Mouse (Mus musculus): ENCODE data around the gene Casz1.

Gene Casz1

GRCm38 (mm10) chr4:148972707-148973106 is 168.5 kb downstream of the Casz1 start:
- no peak for DNase-seq (ENCODE audit: low spot score)

DNA sequence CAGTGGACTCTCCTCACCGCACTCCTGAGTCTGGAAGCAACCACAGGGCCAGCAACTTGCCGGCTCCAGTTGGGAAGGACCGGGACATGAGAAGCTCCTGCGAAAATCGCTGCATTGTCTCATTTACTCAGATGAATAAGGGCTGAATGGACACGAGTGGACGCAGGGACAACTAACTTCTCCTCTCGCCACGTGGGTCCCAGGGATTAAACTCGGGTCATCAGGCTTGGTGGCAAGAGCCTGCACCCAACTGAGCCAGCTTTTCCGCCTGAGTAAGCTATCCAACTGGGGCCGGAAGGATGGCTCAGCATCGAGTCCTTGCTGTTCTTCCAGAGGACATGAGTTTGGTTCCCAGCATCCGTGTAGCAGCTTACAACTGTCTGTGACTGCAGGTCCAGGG is 169.2 kb downstream of the Casz1 start:
- no peak for DNase-seq (ENCODE audit: low spot score)

- DNase-seq (ENCODE audit: low spot score), result no peak
Measured at GRCm38 (mm10) chr4:148974833-148975232, 170.6 kb downstream of the Casz1 start.

DNA sequence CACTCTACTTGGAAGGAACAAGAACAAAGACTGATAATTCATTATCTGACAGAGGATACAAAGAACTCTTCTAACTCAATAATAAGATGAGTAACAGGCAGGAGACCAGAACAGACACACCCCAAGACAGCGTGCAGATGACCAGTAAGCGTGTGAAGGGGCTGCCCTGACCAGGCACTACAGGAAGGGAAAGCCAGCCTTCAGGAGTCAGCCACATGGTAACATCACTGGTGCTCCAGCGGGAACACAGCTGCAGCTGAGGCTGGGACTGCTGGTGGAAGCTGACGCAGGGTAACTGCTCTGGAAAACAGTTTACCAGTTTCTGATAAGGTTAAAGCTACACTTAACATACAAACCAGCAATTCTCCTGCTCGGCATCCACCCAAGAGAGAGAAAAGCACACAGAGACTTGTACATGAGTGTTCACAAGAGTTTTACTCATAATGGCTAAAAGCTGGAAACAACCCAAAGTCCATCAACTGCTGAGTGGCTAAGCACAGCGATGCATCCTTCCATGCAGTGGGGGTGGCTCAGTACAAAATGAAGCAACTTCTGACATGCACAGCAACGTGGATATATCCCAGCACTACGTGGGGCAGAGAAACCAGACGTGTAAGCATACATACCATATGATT is 174.1 kb downstream of the Casz1 start:
- DNase-seq (ENCODE audit: low spot score), result no peak

DNA sequence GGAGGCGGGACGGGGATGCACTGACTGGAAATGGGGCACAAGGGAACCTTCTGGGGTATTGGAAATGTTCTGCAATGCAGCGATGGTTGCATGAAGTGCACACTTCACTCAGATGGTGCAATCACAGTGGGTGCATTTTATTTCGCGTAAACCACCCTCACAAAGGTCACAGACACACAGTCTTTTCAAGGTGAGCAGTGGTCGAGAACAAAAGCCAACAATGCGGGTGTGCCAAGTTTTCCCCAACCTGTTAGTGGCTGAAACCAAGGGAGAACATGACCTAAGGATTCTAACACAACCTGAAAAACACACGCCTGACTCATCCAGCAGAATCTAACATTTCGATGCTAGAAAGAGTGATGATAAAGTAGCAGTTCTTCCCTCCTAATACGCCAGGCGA is 174.7 kb downstream of the Casz1 start:
- no peak for DNase-seq (ENCODE audit: low spot score)

DNA sequence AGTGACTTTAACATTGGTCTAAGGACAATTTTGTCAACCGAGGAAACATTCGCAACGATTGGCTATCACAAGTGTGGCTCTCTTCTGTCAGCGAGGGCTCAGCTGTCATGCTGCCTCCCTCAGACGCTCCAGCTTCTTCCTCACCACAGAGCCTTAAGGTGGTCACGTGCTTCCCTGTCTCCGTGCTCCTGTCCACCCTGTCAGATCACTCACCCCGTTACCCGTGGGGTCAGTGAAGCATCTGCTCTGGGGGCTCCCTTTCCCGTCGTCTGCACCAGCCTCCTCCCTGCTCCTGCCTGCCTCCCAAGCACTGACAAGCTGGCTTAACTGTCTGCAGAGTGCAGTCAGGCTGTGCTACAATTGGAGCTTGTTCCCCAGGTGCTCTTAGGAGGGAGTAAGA is 175.6 kb downstream of the Casz1 start:
- no peak for DNase-seq (ENCODE audit: low spot score)

GRCm38 (mm10) chr4:148982274-148982673 is 178.0 kb downstream of the Casz1 start:
- no peak for DNase-seq (ENCODE audit: low spot score)

DNA sequence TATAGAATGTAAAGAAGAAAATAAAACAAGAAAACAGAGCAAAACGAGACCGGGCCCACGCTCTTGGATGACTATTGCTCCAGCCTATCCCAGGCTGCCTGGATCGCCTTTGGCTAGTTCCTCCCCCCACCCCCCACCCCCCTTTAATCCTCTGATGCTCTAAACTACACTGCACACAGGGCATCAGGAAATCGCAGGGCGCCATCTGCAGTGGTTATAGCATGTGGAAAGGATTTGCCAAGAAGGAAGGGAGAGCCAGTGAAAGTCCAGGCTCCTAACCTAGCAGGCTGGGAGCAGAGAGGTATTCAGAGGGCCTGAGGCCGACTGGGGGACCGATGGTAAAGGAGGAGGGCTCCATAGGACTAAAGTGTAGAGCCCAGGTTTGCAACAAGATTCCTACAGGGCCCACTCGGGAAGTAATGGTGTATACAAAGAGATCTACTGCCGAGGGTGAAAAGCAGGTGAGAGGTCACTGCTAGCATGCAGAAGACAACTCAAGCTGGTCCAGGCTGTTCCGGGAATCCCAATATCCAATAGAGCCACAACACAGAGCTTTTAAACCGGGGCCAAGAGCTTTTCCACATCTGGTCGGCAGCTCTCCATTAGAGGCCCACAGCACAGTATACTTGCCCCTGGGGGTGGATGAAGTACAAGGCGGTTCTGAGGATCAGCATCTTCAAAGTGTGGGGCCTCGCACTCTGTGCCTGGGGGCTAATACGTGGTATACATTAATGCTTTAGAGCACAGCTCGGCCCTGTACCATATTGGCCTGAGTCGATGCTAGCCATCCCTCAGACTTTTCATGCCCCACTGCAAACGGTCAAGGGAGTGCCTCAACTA is 180.7 kb downstream of the Casz1 start:
- no peak for DNase-seq (ENCODE audit: low spot score)

DNA sequence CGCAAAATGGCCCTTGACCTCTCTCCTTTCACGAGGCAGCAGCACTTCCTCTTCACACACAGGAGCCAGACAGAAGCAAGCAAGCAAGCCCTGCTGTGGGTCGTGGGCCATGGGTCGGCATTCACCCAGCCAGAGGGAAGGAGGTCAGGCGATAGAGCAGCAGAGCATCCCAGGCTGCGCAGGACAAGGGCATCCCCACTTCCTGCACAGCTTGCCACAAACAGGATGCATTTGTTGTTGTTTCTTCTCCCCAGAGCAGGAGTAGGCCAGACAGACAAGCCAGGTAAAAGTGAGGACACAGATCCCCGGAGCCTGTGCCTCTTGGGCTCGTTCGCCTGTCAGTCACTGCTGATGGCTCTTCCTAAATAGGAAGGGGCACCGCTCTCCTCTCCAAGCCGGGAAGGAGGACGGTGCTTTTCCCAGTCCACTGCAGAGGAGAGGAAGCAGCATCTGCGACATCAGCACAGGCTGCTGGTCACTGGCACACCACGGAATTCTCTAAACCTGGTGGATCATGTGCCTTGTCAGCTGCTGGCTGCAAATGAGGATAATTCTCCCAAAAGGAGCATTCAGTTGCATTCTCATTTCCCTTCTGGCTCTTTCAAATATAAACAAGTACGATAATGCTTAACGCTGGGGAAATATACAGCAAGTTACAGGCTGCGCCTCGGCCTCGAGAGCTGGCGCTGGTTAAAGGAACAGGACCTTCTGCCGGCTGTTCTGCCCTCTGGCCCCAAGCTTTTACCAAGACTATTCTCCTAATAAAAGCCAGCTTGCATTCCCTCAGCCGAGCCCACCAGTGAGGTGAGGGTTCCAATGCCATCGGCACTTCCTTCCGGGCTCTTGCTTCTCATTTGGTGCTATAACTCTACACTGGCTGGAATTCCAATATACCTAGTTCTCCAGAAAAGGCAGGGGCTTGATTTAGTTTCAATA is 181.6 kb downstream of the Casz1 start:
- no peak for DNase-seq (ENCODE audit: low spot score)

- DNase-seq (ENCODE audit: low spot score), result no peak
Measured at GRCm38 (mm10) chr4:148990038-148990437, 185.8 kb downstream of the Casz1 start.

- DNase-seq (ENCODE audit: low spot score), result no peak
Measured at GRCm38 (mm10) chr4:148993948-148994347, 189.7 kb downstream of the Casz1 start.

GRCm38 (mm10) chr4:149000746-149001145 is 196.5 kb downstream of the Casz1 start:
- DNase-seq (ENCODE audit: low spot score), result no peak

DNA sequence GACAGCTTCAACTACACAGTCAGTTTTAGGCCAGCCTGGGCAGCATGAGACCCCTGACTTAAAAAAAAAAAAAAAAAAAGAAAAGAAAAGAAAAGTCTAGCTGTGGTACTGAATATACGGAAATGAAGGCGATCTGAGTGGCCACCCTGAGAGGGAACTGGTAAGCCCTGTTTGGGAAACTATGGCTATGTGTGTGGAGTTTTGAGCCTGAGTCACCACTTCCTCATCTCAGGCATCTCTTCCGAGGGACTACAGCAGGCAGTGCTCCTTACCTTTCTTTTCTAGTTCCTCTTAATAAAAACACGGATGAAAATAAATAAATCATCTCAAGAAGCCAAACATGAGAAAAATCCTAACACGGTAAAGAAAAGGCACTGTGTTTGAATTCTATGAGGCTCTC is 197.3 kb downstream of the Casz1 start:
- no peak for DNase-seq (ENCODE audit: low spot score)

DNA sequence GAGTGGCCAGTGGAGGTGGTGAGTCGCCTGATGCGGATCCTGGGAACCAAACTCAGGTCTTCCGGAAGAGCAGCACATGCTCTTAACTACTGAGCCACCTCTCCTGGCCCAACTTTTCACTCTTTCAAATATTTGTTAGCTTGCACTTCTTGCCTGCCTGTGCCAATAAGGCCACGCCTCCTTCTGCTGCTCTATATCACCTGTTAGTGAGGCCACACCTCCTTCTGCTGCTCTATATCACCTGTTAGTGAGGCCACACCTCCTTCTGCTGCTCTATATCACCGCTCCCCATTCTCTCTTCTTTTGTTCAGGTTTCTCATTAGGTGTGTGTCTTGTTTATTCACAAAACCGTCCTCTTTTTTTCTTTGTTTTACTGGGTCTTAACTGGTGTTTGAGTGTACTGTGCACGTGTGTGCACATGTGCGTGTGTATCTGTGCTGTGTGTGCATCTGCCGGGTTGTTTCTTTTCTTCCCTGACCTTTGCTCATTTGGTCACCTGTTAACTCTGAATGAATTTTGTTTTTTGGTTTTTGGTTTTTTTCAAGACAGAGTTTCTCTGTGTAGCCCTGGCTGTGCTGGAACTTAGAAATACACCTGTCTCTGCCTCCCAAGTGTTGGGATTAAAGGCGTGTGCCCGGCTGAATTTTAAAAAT is 198.3 kb downstream of the Casz1 start:
- no peak for DNase-seq (ENCODE audit: low spot score)

Data from testis, postnatal 14 days (tissue).